Mouse (Mus musculus): Measurements from ENCODE around the gene Ccdc146.

DNA sequence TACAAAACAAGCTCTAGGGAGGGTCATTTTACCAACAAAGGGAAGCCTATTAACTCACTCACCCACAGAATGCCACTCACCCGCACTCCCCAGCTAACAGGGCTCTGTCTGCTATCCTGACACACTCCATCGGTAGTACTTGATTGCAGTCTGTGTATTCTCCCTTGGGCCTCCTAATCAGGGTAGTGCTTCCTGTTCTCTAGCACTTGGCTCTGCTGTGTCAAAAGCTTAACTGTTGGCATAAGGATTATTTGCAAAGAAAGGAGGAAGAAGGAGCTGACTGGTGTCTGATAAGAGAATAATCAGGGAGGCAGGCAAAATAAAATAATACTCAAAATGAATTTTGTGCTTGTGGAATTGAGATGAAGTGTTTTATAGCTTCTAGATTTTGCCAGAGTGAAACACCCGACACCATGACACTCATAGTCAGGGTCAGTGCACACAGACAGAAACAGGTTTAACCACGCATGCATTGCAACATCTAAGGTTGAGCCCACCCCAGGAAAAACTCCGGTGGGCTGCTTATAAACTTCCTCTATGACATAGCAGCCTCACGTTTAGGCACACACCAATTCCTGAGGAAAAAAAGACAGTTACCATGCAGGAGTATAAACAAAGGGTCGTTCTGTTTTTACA, 29.2 kb downstream of the Ccdc146 start:
- no peak for TF ChIP-seq CTCF (IDR thresholded peaks at IDR 0.05; ENCODE audit: low read depth, low read length)
- no peak for TF ChIP-seq POLR2A (IDR thresholded peaks at IDR 0.05; ENCODE audit: insufficient read depth, low read length)

All from ES-Bruce4 (cell line).